Mouse (Mus musculus): ENCODE measurements around the gene Rapgef4.

Gene Rapgef4

GRCm38 (mm10) chr2:72230545-72230944 is 249.5 kb downstream of the Rapgef4 start:
- WGBS: 58% methylated on average over 9 of the region's 9 CpGs

GRCm38 (mm10) chr2:72234085-72234484 is 253.0 kb downstream of the Rapgef4 start:
- WGBS: 86% methylated on average over 11 of the region's 11 CpGs

DNA sequence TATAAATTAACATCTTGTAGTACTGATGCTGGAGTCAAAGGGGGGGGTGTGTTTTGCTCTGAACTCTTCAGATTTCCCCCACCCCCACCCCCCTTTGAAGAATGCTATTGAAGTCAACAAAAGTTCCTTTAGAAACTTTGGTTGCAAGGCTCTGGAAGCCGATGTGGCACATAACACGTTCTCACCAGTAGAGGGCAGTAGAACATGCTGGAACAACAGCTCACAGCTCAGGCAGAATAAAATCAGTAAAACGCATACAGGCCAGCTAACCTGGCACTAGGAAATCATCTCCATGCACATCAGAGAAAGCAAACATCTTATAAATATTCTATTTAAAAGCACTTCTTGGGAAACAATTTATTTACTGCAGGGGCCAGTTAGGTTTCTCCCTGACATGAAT is 253.9 kb downstream of the Rapgef4 start:
- WGBS: 0% methylated on average over 3 of the region's 3 CpGs

DNA sequence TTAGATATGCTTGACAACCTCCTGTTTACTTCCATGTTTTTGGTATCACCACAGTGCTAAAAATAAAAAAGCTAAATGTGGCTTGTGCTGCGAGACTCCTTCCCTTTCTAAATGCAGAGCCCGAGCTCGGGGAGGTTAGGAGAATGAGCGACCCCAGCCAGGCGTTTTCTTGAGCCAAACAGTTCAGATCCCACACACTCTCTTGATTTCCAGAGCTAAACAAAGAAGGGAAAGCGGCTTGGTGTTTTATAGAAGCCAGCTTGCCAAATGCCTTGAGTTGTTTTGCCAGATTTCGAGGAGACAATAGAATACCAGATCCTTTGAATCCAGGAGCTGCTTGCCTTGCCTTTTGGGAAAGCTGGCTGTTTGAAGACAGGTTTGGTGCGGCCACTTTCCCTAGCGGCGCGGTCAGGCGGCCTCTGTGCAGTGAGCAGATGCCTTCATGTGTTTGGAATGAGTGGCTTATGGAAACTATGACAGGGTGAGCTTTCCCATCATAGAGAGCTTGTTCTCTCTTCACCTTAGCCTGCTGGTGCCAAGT is 254.4 kb downstream of the Rapgef4 start:
- 31% methylated on average over 12 of the region's 12 CpGs for WGBS

GRCm38 (mm10) chr2:72238421-72238820 is 257.4 kb downstream of the Rapgef4 start:
- 69% methylated on average over 2 of the region's 2 CpGs for WGBS

DNA sequence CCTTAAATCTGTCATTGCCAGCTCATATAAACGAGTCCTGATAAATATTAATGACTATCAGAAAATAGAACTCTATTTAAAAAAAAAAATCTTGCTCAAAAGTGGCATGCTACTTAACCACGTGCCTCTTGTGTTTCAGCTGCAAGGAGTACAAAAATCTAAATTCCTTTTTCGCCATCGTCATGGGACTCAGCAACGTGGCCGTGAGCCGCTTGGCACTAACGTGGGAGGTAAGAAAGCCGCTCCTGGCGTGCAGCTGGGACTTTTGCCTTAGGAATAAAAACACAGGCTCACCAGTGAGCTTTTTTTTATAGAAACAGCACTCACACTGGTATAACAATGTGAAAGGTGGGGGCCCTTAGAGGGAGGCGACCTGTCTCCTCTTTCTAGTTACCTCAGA is 257.9 kb downstream of the Rapgef4 start:
- WGBS: 60% methylated on average over 11 of the region's 11 CpGs

- 84% methylated on average over 8 of the region's 8 CpGs for WGBS
Observed at GRCm38 (mm10) chr2:72239456-72239855, 258.4 kb downstream of the Rapgef4 start.

DNA sequence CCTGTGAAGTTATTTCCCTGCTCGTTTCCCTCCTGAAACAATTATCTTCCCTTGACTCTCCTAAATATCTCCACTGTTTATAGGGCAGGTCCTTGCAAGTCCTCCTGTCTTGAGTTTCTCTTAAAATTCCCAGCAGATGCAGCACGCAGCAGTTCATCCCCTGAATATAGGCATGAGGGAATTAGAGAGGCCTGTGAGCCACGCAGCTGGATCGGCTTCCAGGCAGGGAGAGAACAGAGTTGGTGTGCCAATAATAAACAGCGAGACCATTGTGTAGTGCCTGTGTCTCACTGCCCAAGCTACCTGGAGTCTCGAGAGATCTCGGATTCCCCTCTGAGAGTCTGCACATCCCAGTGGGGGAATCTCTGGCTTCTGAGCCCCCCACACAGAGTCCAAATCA is 259.0 kb downstream of the Rapgef4 start:
- 55% methylated on average over 7 of the region's 7 CpGs for WGBS

DNA sequence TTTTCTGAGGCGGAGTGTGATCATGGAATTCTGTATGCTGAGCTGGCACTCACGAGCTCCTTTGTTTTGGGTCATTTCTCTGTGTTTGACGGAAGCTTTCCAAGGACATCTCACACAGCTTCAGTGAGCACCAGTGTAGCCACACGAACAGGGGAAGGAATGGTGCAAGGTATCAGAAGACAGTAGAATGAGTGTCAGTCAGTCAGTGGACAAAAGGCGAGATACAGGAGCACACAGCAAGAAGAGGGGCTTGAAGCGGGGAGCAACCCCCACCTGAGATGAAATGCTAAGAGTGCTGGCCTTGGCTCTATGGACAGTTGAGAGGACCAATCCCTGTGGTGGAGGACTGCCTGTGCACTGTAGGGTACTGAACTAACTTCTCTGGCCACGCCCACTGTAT is 259.7 kb downstream of the Rapgef4 start:
- 92% methylated on average over 7 of the region's 7 CpGs for WGBS

GRCm38 (mm10) chr2:72241714-72242472 is 260.9 kb downstream of the Rapgef4 start:
- WGBS: 58% methylated on average over 14 of the region's 14 CpGs

GRCm38 (mm10) chr2:72242910-72243675 is 262.1 kb downstream of the Rapgef4 start:
- WGBS: 72% methylated on average over 12 of the region's 12 CpGs

- WGBS: 70% methylated on average over 4 of the region's 4 CpGs
Observed at GRCm38 (mm10) chr2:72245631-72246030, 264.6 kb downstream of the Rapgef4 start.

DNA sequence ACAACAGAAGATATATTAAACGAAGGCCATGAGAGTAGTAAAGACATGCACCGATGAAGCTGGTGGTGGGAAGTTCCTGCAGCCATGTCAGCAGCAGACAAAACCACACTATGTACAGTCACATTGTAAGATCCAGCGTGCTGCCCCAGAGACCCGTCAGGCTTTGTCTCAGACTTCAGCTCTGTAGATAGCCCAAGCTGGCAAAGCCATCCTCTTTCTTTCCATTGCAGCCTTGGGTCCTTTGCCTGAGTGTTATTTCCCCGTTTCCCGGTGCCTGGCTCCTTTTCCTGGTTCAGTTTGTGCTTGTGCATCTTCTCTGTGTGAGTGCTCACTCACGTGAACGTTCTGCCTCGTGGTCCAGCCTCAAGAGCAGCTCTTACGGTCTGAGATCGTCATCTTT is 265.3 kb downstream of the Rapgef4 start:
- 90% methylated on average over 11 of the region's 11 CpGs for WGBS

GRCm38 (mm10) chr2:72247819-72248218 is 266.8 kb downstream of the Rapgef4 start:
- 94% methylated on average over 6 of the region's 6 CpGs for WGBS

- 63% methylated on average over 18 of the region's 18 CpGs for WGBS
Observed at GRCm38 (mm10) chr2:72252510-72253505, 271.8 kb downstream of the Rapgef4 start.

- WGBS: 53% methylated on average over 4 of the region's 4 CpGs
Observed at GRCm38 (mm10) chr2:72253882-72254281, 272.8 kb downstream of the Rapgef4 start.

DNA sequence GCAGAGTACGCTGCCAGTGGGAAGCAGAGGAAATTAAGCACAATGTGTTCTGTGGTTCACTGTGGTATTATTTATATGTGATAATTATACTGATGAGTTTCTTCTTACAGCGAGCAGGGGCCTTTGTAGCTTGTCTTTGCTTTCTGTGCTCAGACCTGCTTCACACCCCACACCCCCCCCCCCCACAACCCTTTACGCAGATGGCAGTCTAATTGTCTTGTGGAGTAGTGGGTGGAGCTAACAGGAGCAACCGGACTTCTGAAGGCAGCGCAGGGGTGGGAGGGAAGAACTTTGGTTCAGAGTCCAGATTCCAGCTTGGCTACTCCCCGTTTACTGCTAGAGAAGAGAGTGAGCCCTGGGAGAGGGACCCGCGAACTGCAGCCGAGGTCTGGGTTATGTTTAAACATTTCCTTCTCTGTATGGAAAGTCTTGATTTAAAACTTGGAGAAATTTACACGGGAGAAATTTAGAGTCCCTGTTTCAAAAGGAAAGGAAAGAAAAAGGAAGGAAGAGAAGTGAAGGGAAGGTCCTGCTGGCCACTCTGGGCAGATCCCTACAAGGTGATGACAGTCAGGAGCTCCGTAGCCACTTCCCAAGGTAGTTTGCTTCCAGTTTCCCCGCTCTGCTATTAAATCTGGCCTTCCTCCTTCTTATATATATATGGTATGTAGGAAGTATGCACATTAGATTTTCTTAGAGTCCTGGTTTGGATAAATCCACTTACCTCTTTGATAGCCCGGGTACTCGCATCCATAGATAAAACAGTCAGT is 274.0 kb downstream of the Rapgef4 start:
- WGBS: 53% methylated on average over 14 of the region's 14 CpGs

DNA sequence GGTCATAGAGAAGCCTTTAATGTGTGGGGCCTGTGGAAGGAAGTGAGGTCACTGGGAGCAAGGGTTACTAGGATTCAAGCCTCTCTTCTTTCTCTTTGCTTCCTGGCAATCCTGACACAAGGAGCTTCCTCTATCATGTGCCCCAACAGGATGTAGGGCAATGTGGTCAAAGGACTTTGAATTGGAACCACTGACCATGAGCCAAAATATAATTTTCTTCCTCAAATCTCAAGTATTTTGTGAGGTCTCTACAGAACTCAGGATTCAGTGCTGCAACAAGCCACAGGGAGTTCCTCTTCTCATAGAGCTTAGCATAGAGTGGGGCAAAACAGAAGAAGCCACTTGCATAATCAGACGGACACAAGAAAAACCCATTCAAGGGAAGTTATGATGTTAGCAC is 279.7 kb downstream of the Rapgef4 start:
- WGBS: 72% methylated on average over 1 of the region's 1 CpGs

- WGBS: 75% methylated on average over 6 of the region's 6 CpGs
Observed at GRCm38 (mm10) chr2:72262814-72263480, 281.9 kb downstream of the Rapgef4 start.

DNA sequence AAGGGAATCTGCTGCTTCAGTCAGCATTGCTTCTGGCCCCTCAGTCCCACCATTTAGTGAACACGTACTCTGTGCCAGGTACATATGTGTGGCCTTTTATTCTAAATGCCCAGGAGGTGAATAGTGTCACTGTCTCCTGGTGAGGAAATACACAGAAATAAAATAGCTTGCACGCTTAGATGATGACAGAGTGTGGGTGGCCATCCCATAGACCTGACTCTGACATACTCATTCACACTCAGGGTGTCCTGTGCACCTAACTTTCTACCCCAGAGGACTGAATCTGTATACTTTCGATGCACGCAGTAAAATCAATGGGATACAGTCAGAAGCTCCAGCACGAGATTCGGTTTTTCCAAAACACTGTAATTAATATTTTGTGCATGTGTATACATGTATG is 286.4 kb downstream of the Rapgef4 start:
- WGBS: 95% methylated on average over 6 of the region's 6 CpGs

All from cerebral cortex, adult 2 months (tissue).